Mouse (Mus musculus): ENCODE measurements around the gene Lrrc8c. TPM values are rescaled to one million over a fixed set of nuclear protein-coding genes. Genes with fewer than 3 reads are reported as not detected.

Lrrc8c gene
- polyA plus RNA-seq, 1 experiment from 2014 or later, result 20.8 TPM

DNA sequence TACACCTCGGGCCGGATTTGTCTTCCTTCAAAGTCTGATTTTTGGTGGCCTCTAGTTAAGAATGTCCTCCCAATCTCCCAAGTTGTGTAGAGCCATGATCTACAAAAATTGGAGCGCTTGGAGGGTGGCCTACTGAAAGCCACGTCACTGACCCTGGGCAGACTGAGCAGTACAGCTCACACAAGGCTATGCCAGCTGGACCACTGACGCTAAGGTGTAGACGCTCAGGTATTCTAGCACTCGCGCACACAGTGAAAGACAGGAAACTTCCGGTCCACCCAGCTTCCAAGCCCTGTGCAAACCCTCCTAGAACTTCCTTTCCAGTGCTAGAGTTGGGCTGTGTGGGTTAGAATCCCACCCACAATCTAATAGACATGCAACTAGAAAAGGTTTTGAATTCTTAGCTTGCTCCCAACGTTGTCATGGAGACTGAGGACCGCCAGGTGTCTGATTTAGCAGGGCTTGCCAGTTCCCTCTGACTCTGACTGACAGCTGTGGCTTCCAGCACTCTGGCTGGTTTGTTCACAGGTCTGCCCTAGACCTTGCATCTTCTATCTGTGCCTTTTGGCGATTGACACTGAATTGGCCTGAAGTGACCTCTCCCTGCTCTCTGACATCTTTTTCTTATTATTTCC, 136.0 kb downstream of the Lrrc8c start:
- peaks cover 4% of the 10 kb centered on the region; the same call in 1 of the 2 replicates for H3K4me1 ChIP-seq (replicated peaks)
- H3K27ac ChIP-seq, result no peak overlapping the region
- WGBS, result 68% methylated on average over 12 of the region's 12 CpGs
- no peak overlapping the region for H3K9ac ChIP-seq
- H3K4me2 ChIP-seq, result no peak overlapping the region
- no peaks in the 10 kb centered on the region for H3K36me3 ChIP-seq
- no peaks in the 10 kb centered on the region for H3K9me3 ChIP-seq (replicated peaks)
- no peak for ATAC-seq (replicated peaks; ENCODE audit: insufficient number of reproducible peaks, insufficient read depth, low FRiP score, low read depth)
- no peaks in the 10 kb centered on the region for H3K27me3 ChIP-seq
- H3K4me3 ChIP-seq, result no peak overlapping the region

DNA sequence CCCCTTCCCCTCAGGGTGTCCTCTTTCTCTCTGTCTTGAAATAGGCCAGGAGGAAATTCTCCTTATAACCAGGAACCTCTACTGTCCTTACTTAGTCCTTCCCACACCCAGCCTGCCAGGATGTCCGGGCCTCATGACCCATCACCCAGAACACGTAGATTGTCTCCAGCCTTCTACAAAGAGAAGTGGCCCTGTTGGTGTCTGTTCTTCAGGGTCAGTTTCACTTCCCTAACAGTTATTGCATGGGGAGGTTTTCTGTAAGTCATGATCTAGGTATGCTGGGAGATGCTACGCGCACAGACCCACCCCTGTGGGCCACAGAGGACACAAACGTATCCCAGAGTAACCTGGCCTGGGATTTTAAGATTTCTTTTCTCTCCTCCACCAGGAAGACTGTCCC, 142.7 kb downstream of the Lrrc8c start:
- Histone ChIP-seq H3K4me3 (no peak overlapping the region), H3K4me1 (replicated peaks) (no peaks in the 10 kb centered on the region), H3K9ac (no peak overlapping the region), H3K36me3 (no peaks in the 10 kb centered on the region), H3K4me2 (no peak overlapping the region), H3K9me3 (replicated peaks) (no peaks in the 10 kb centered on the region), H3K27me3 (no peaks in the 10 kb centered on the region), H3K27ac (no peak overlapping the region)
- WGBS, result 82% methylated on average over 5 of the region's 5 CpGs
- no peak for ATAC-seq (replicated peaks; ENCODE audit: insufficient number of reproducible peaks, insufficient read depth, low FRiP score, low read depth)

Other genes starting within 250 kb of the Lrrc8c start
- 0.10 TPM in 1 of 2 replicates, not detected in the other for gene Gm43302, start 225.7 kb upstream of the Lrrc8c start, polyA plus RNA-seq (2015; fragmentation: Nextera tagmentation; extraction: Ambion mirVana)
- 1.7 and 3.4 TPM in 2 replicates for gene Gbp6, start 225.7 kb upstream of the Lrrc8c start, polyA plus RNA-seq (2015; fragmentation: Nextera tagmentation; extraction: Ambion mirVana)
- gene Lrrc8b, start 103.6 kb upstream of the Lrrc8c start, polyA plus RNA-seq (2015; fragmentation: Nextera tagmentation; extraction: Ambion mirVana), result 2.9 and 3.9 TPM in 2 replicates
- gene Lrrc8d, start 180.6 kb downstream of the Lrrc8c start, polyA plus RNA-seq (2015; fragmentation: Nextera tagmentation; extraction: Ambion mirVana), result 7.4 and 9.1 TPM in 2 replicates